Mouse (Mus musculus) E14TG2a.4 (cell line): ENCODE results near the gene Pdzrn4.

Source experiments
- CTCF ChIP-seq: conservative IDR thresholded peaks from 2 replicates; pipeline ENCODE4 v1.5.1; 2014; ENCODE audit warnings: low read length
- NANOG ChIP-seq: IDR thresholded peaks from 2 replicates; pipeline ENCODE4 v1.6.1; 2014; ENCODE audit warnings: borderline replicate concordance, low read length, mixed read lengths

GRCm38 (mm10) chr15:92525416-92525815 lies 128.7 kb downstream of the Pdzrn4 start:
- TF ChIP-seq CTCF (no peak), NANOG (no peak)
